Mouse (Mus musculus) megakaryocyte, adult 5-6 weeks (primary cell): ENCODE measurements around the gene Trim47. TPM values are rescaled to one million over a fixed set of nuclear protein-coding genes. Genes with fewer than 3 reads are reported as not detected.
A peak's percentile ranks its signal among the peaks of the same experiment; 100 is the strongest.

ENCODE experiments used
- ATAC-seq: 2 replicates; pipeline ENCODE4 v1.8.0; 2016; ENCODE audit warnings: mild to moderate bottlenecking, inconsistent platforms; ENCODE audit not compliant: poor library complexity, severe bottlenecking
- total RNA-seq, 2 experiments: library from RNA; stranded (forward) in 1 of 2; stranded (reverse) in 1 of 2; fragments of 153-499, 151-499 nt in 1 of 2; fragments of 221-1000, 200-1000 nt in 1 of 2; gene quantifications; 2 replicates each; pipeline versions ENCODE4 v1.2.3 to v1.2.4; 2015 to 2017

The Trim47 gene
- total RNA-seq, 2 experiments from 2014 or later: 0.07 to 0.47 TPM

- 0 out of 2 replicates have a peak, but pooled peaks have one; percentile 24 for ATAC-seq
Measured at GRCm38 (mm10) chr11:116109441-116110081, 17.4 kb downstream of the Trim47 start.

GRCm38 (mm10) chr11:116108464-116109137 is 18.4 kb downstream of the Trim47 start:
- no peak for ATAC-seq

- no peak for ATAC-seq
Measured at GRCm38 (mm10) chr11:116107777-116108285, 19.2 kb downstream of the Trim47 start.

GRCm38 (mm10) chr11:116106963-116107776 is 19.8 kb downstream of the Trim47 start:
- ATAC-seq: no peak

GRCm38 (mm10) chr11:116106154-116106962 is 20.7 kb downstream of the Trim47 start:
- no peak for ATAC-seq

GRCm38 (mm10) chr11:116105065-116105464 is 21.9 kb downstream of the Trim47 start:
- no peak for ATAC-seq

- no peak for ATAC-seq
Measured at GRCm38 (mm10) chr11:116104006-116104646, 22.9 kb downstream of the Trim47 start.

GRCm38 (mm10) chr11:116103572-116103971 is 23.4 kb downstream of the Trim47 start:
- no peak for ATAC-seq

GRCm38 (mm10) chr11:116102472-116102871 is 24.5 kb downstream of the Trim47 start:
- no peak for ATAC-seq

- ATAC-seq: no peak
Measured at GRCm38 (mm10) chr11:116101931-116102381, 25.1 kb downstream of the Trim47 start.

GRCm38 (mm10) chr11:116100839-116101238 is 26.2 kb downstream of the Trim47 start:
- no peak for ATAC-seq

GRCm38 (mm10) chr11:116100385-116100784 is 26.6 kb downstream of the Trim47 start:
- ATAC-seq: peak; percentile 24; the same call in 1 of the 2 replicates

- ATAC-seq: no peak
Measured at GRCm38 (mm10) chr11:116099462-116099861, 27.5 kb downstream of the Trim47 start.

- no peak for ATAC-seq
Measured at GRCm38 (mm10) chr11:116098711-116099460, 28.1 kb downstream of the Trim47 start.

GRCm38 (mm10) chr11:116096213-116097108 is 30.5 kb downstream of the Trim47 start:
- ATAC-seq: 0 out of 2 replicates have a peak, but pooled peaks have one; percentile 31

- ATAC-seq: no peak
Measured at GRCm38 (mm10) chr11:116095573-116095972, 31.4 kb downstream of the Trim47 start.

- peak; percentile 75 for ATAC-seq
Measured at GRCm38 (mm10) chr11:116093771-116094565, 33.0 kb downstream of the Trim47 start.
